Mouse (Mus musculus) hindbrain, embryonic 12.5 days (tissue): ENCODE results near the gene Foxo3. TPM values are rescaled to one million over a fixed set of nuclear protein-coding genes. Genes with fewer than 3 reads are reported as not detected.

ENCODE experiments used
- ATAC-seq: fragments of 200-750 bp; cut with Nextera tagmentation; 2 replicates; pipeline ENCODE4 v1.8.0; 2017; ENCODE audit warnings: moderate TSS enrichment; ENCODE audit not compliant: low FRiP score
- H3K27ac ChIP-seq: fragments of 300-500 bp; sonication (generic); 2 replicates; pipeline ENCODE4 v1.5.1; 2016; ENCODE audit warnings: mild to moderate bottlenecking
- H3K27me3 ChIP-seq: fragments of 300-500 bp; sonication (generic); 2 replicates; pipeline ENCODE4 v1.6.1; 2016; ENCODE audit warnings: mild to moderate bottlenecking
- H3K36me3 ChIP-seq: fragments of 300-500 bp; sonication (generic); 2 replicates; pipeline ENCODE4 v1.6.1; 2016; ENCODE audit warnings: mild to moderate bottlenecking
- H3K4me1 ChIP-seq: fragments of 300-500 bp; sonication (generic); 2 replicates; pipeline ENCODE4 v1.6.1; 2016
- H3K4me2 ChIP-seq: fragments of 300-500 bp; sonication (generic); replicated peaks from 2 replicates; pipeline ENCODE4 v1.6.1; 2016; ENCODE audit warnings: mild to moderate bottlenecking
- H3K4me3 ChIP-seq: fragments of 300-500 bp; sonication (generic); 2 replicates; pipeline ENCODE4 v1.5.1; 2016; ENCODE audit warnings: mild to moderate bottlenecking
- H3K9ac ChIP-seq: fragments of 300-500 bp; sonication (generic); 2 replicates; pipeline ENCODE4 v1.6.1; 2016; ENCODE audit warnings: mild to moderate bottlenecking, moderate library complexity
- H3K9me3 ChIP-seq: fragments of 300-500 bp; sonication (generic); replicated peaks from 2 replicates; pipeline ENCODE4 v1.6.1; 2016; ENCODE audit warnings: mild to moderate bottlenecking
- WGBS: fragments of 180-500 bp; shearing (Covaris S2); methylation state at CpG from one replicate; pipeline ENCODE4 v1.1.7; 2016; 5-methylcytosine and 5-hydroxymethylcytosine counted together
- polyA plus RNA-seq: library from polyadenylated mRNA; unstranded; fragments of >200 nt; fragmentation: Nextera tagmentation; extraction: Ambion mirVana; gene quantifications from 2 replicates; pipeline ENCODE4 v1.2.1, GENCODE M21; 2016

The Foxo3 gene
- polyA plus RNA-seq, 1 experiment from 2014 or later, result 5.0 TPM

GRCm38 (mm10) chr10:42262061-42262460 lies 14.5 kb downstream of the Foxo3 start:
- Histone ChIP-seq H3K27ac (no peak overlapping the region), H3K4me1 (no peaks in the 10 kb centered on the region), H3K36me3 (peaks cover 10% of the 10 kb centered on the region), H3K9ac (no peak overlapping the region), H3K27me3 (no peaks in the 10 kb centered on the region), H3K9me3 (no peaks in the 10 kb centered on the region), H3K4me3 (no peak overlapping the region), H3K4me2 (no peak overlapping the region)
- no peak for ATAC-seq
- WGBS, result 96% methylated on average over 3 of the region's 3 CpGs

- no peaks in the 10 kb centered on the region for H3K4me1 ChIP-seq
- H3K27me3 ChIP-seq, result no peaks in the 10 kb centered on the region
- WGBS, result 94% methylated on average over 8 of the region's 8 CpGs
- no peak for ATAC-seq
- no peak overlapping the region for H3K4me2 ChIP-seq
- H3K36me3 ChIP-seq, result peaks cover 7% of the 10 kb centered on the region
- no peak overlapping the region for H3K9ac ChIP-seq
- no peak overlapping the region for H3K27ac ChIP-seq
- H3K4me3 ChIP-seq, result no peak overlapping the region
- H3K9me3 ChIP-seq, result no peaks in the 10 kb centered on the region
Observed at GRCm38 (mm10) chr10:42261103-42261502, 15.5 kb downstream of the Foxo3 start.

- H3K4me1 ChIP-seq, result no peaks in the 10 kb centered on the region
- no peak overlapping the region for H3K9ac ChIP-seq
- H3K36me3 ChIP-seq, result 0 out of 2 replicates have a peak, but pooled peaks cover 3% of the 10 kb centered on the region
- no peak overlapping the region for H3K4me2 ChIP-seq
- H3K4me3 ChIP-seq, result no peak overlapping the region
- no peaks in the 10 kb centered on the region for H3K9me3 ChIP-seq
- no peak for ATAC-seq
- WGBS, result 81% methylated on average over 8 of the region's 8 CpGs
- no peak overlapping the region for H3K27ac ChIP-seq
- no peaks in the 10 kb centered on the region for H3K27me3 ChIP-seq
Observed at GRCm38 (mm10) chr10:42260523-42260922, 16.0 kb downstream of the Foxo3 start.

- WGBS, result 75% methylated on average over 4 of the region's 4 CpGs
- H3K36me3 ChIP-seq, result no peaks in the 10 kb centered on the region
Observed at GRCm38 (mm10) chr10:42259602-42260001, 17.0 kb downstream of the Foxo3 start.

GRCm38 (mm10) chr10:42257985-42258384 lies 18.6 kb downstream of the Foxo3 start:
- no peaks in the 10 kb centered on the region for H3K4me1 ChIP-seq
- WGBS, result 93% methylated on average over 7 of the region's 7 CpGs
- no peak overlapping the region for H3K27ac ChIP-seq
- H3K27me3 ChIP-seq, result no peaks in the 10 kb centered on the region
- no peaks in the 10 kb centered on the region for H3K9me3 ChIP-seq
- no peak overlapping the region for H3K9ac ChIP-seq
- no peak overlapping the region for H3K4me3 ChIP-seq
- no peak overlapping the region for H3K4me2 ChIP-seq
- no peak for ATAC-seq
- H3K36me3 ChIP-seq, result no peaks in the 10 kb centered on the region

More at GRCm38 (mm10) chr10:42259602-42260001, 17.0 kb downstream of the Foxo3 start:
- Histone ChIP-seq H3K4me1 (no peaks in the 10 kb centered on the region), H3K4me2 (no peak overlapping the region), H3K9ac (no peak overlapping the region), H3K9me3 (no peaks in the 10 kb centered on the region), H3K27ac (no peak overlapping the region), H3K4me3 (no peak overlapping the region), H3K27me3 (no peaks in the 10 kb centered on the region)
- no peak for ATAC-seq

GRCm38 (mm10) chr10:42254788-42255187 lies 21.8 kb downstream of the Foxo3 start:
- no peak overlapping the region for H3K4me2 ChIP-seq
- no peaks in the 10 kb centered on the region for H3K27me3 ChIP-seq
- peaks cover 11% of the 10 kb centered on the region for H3K4me1 ChIP-seq
- no peak overlapping the region for H3K27ac ChIP-seq
- no peak overlapping the region for H3K9ac ChIP-seq
- no peaks in the 10 kb centered on the region for H3K9me3 ChIP-seq
- no peaks in the 10 kb centered on the region for H3K36me3 ChIP-seq
- WGBS, result 95% methylated on average over 5 of the region's 5 CpGs
- ATAC-seq, result no peak
- no peak overlapping the region for H3K4me3 ChIP-seq

- Histone ChIP-seq H3K36me3 (no peaks in the 10 kb centered on the region), H3K27me3 (no peaks in the 10 kb centered on the region), H3K4me2 (no peak overlapping the region), H3K4me1 (peaks cover 18% of the 10 kb centered on the region), H3K9me3 (no peaks in the 10 kb centered on the region), H3K9ac (no peak overlapping the region), H3K27ac (no peak overlapping the region), H3K4me3 (no peak overlapping the region)
- ATAC-seq, result no peak
- 47% methylated on average over 8 of the region's 8 CpGs for WGBS
Observed at GRCm38 (mm10) chr10:42251749-42252323, 24.7 kb downstream of the Foxo3 start.

- Histone ChIP-seq H3K4me1 (peaks cover 20% of the 10 kb centered on the region), H3K9me3 (no peaks in the 10 kb centered on the region), H3K27me3 (no peaks in the 10 kb centered on the region), H3K9ac (no peak overlapping the region), H3K4me2 (no peak overlapping the region), H3K4me3 (no peak overlapping the region), H3K27ac (no peak overlapping the region), H3K36me3 (no peaks in the 10 kb centered on the region)
- no peak for ATAC-seq
- WGBS, result 48% methylated on average over 7 of the region's 7 CpGs
Observed at GRCm38 (mm10) chr10:42251203-42251602, 25.4 kb downstream of the Foxo3 start.

GRCm38 (mm10) chr10:42249965-42250364 lies 26.6 kb downstream of the Foxo3 start:
- no peak overlapping the region for H3K27ac ChIP-seq
- no peaks in the 10 kb centered on the region for H3K27me3 ChIP-seq
- no peak overlapping the region for H3K4me2 ChIP-seq
- H3K36me3 ChIP-seq, result no peaks in the 10 kb centered on the region
- no peak for ATAC-seq
- H3K4me3 ChIP-seq, result no peak overlapping the region
- H3K4me1 ChIP-seq, result peaks cover 20% of the 10 kb centered on the region
- WGBS, result 73% methylated on average over 2 of the region's 2 CpGs
- no peaks in the 10 kb centered on the region for H3K9me3 ChIP-seq
- H3K9ac ChIP-seq, result no peak overlapping the region

- Histone ChIP-seq H3K4me2 (no peak overlapping the region), H3K27ac (no peak overlapping the region), H3K4me3 (no peak overlapping the region), H3K36me3 (no peaks in the 10 kb centered on the region), H3K9me3 (no peaks in the 10 kb centered on the region), H3K4me1 (peaks cover 20% of the 10 kb centered on the region), H3K9ac (no peak overlapping the region), H3K27me3 (no peaks in the 10 kb centered on the region)
- no peak for ATAC-seq
- 72% methylated on average over 5 of the region's 5 CpGs for WGBS
Observed at GRCm38 (mm10) chr10:42248644-42249043, 27.9 kb downstream of the Foxo3 start.

GRCm38 (mm10) chr10:42248156-42248555 lies 28.4 kb downstream of the Foxo3 start:
- Histone ChIP-seq H3K36me3 (no peaks in the 10 kb centered on the region), H3K9ac (no peak overlapping the region), H3K27ac (no peak overlapping the region), H3K4me2 (no peak overlapping the region), H3K27me3 (no peaks in the 10 kb centered on the region), H3K4me3 (no peak overlapping the region), H3K9me3 (no peaks in the 10 kb centered on the region), H3K4me1 (peaks cover 20% of the 10 kb centered on the region)
- no peak for ATAC-seq
- 66% methylated on average over 4 of the region's 4 CpGs for WGBS

- 75% methylated on average over 11 of the region's 11 CpGs for WGBS
- Histone ChIP-seq H3K4me2 (no peak overlapping the region), H3K9me3 (no peaks in the 10 kb centered on the region), H3K27ac (no peak overlapping the region), H3K4me1 (peaks cover 20% of the 10 kb centered on the region), H3K36me3 (no peaks in the 10 kb centered on the region), H3K27me3 (no peaks in the 10 kb centered on the region), H3K4me3 (no peak overlapping the region), H3K9ac (no peak overlapping the region)
- no peak for ATAC-seq
Observed at GRCm38 (mm10) chr10:42247125-42247816, 29.3 kb downstream of the Foxo3 start.

- Histone ChIP-seq H3K4me2 (no peak overlapping the region), H3K9me3 (no peaks in the 10 kb centered on the region), H3K36me3 (no peaks in the 10 kb centered on the region), H3K4me3 (no peak overlapping the region), H3K4me1 (peaks cover 16% of the 10 kb centered on the region; the same call in 1 of the 2 replicates), H3K9ac (no peak overlapping the region), H3K27ac (no peak overlapping the region), H3K27me3 (no peaks in the 10 kb centered on the region)
- 69% methylated on average over 3 of the region's 3 CpGs for WGBS
- ATAC-seq, result no peak
Observed at GRCm38 (mm10) chr10:42246483-42246882, 30.1 kb downstream of the Foxo3 start.
